Mouse (Mus musculus): ENCODE data around the gene Ces1a. TPM values are rescaled to one million over a fixed set of nuclear protein-coding genes. Genes with fewer than 3 reads are reported as not detected.

Gene Ces1a
- polyA plus RNA-seq, 1 experiment = 0.44 TPM

DNA sequence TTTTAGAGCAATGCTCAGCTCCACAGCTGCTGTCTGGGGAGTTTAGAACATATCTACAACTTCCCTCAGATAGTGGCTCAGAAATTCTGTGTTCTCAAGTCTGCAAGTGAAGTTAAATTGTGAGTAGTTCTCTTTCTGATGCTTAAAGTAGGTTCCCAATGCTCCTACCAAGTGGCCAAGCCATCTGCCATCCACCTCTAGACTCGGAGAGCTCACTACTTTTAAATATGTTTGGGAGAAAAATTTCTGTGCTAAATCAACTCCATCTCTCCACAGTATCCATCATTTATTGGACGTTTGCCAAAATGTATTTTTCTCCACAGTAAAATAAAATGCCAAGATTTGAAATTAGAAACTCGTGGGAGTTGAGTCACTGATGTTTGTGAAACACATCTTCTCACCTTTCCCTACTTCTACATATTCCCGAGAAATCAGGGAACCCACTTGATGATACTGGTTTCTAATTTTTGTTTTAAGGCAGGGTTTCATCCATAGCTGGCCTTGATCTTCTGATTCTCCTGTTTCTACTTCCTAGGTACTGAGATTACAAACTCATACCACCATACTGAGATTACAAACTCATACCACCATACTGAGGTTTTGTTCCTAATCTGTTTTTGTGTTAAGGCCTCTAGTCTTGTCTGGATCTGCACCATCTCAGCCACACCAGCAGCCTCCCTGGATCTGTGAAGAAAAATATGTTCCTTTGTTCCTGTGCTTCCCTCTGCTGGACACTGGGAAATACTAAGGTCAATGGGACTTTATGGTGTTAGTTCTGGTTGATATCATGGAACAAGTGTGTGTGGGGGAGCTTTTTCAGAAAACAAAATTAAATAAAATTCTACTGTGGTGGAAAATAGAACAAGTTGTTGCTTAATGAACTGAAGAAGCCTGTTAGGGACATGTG is 771 bp upstream of the Ces1a start:
- no peak overlapping the region for H3K4me3 ChIP-seq (ENCODE audit: insufficient read depth, low read length)
- TF ChIP-seq CTCF (IDR thresholded peaks at IDR 0.05; ENCODE audit: borderline replicate concordance, insufficient read depth, low read length) = no peak
- no peak for TF ChIP-seq POLR2A (IDR thresholded peaks at IDR 0.05; ENCODE audit: low read depth, low read length)
- H3K27ac ChIP-seq (ENCODE audit: insufficient read depth, low read length) = no peak overlapping the region
- H3K4me1 ChIP-seq (ENCODE audit: control insufficient read depth, insufficient read depth, low read length) = no peaks in the 10 kb centered on the region

DNA sequence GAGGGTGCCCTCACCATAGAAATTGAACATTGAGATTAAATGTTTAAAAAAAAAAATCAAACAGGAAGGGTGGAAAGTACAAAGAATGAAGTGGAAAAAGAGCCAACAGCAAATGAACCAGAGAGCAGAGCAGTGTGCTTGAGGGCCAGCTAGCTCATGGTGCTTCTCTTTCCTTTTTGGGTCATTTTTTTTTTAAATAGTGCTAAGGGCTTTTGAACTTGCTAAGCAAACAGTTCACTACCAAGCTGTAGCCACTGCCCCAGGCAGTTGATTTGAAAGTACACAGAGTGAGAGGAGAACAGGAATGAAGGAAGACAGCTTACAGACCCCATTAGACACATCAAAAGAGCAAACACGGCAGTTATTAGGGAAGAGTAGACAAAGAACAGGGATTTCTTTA is 4.9 kb downstream of the Ces1a start:
- Histone ChIP-seq H3K27ac (ENCODE audit: insufficient read depth, low read length) (no peak overlapping the region), H3K4me1 (ENCODE audit: control insufficient read depth, insufficient read depth, low read length) (no peaks in the 10 kb centered on the region; the same call in none of the 2 replicates), H3K4me3 (ENCODE audit: insufficient read depth, low read length) (no peak overlapping the region)
- TF ChIP-seq POLR2A (IDR thresholded peaks at IDR 0.05; ENCODE audit: low read depth, low read length) = no peak
- TF ChIP-seq CTCF (IDR thresholded peaks at IDR 0.05; ENCODE audit: borderline replicate concordance, insufficient read depth, low read length) = no peak

GRCm38 (mm10) chr8:93040776-93041567 is 7.0 kb downstream of the Ces1a start:
- H3K27ac ChIP-seq (ENCODE audit: insufficient read depth, low read length) = peak overlapping the region; percentile 82
- TF ChIP-seq CTCF (IDR thresholded peaks at IDR 0.05; ENCODE audit: borderline replicate concordance, insufficient read depth, low read length) (no peak), POLR2A (IDR thresholded peaks at IDR 0.05; ENCODE audit: low read depth, low read length) (no peak)
- H3K4me1 ChIP-seq (ENCODE audit: control insufficient read depth, insufficient read depth, low read length) = no peaks in the 10 kb centered on the region; the same call in none of the 2 replicates
- H3K4me3 ChIP-seq (ENCODE audit: insufficient read depth, low read length) = no peak overlapping the region

DNA sequence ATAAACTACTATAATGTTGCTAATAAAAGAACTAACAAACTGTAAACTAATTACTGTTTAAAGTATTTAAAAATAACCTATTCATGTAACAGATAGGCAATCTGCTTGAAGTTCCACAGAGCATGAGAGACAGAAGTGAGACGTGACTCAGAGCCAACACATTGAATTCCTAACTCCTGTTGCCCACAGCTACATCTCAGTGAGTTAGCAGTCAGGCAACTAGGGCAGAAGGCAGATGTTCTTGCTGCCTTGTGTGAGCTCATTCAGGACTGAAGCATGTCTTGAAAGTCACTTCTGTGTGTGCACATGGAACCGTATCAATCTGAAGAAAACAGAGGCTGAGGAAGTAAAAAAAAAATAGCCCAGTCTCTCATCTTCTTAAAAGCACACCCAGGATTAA is 7.7 kb downstream of the Ces1a start:
- H3K4me1 ChIP-seq (ENCODE audit: control insufficient read depth, insufficient read depth, low read length) = no peaks in the 10 kb centered on the region; the same call in none of the 2 replicates
- TF ChIP-seq CTCF (IDR thresholded peaks at IDR 0.05; ENCODE audit: borderline replicate concordance, insufficient read depth, low read length) (no peak), POLR2A (IDR thresholded peaks at IDR 0.05; ENCODE audit: low read depth, low read length) (no peak)
- H3K4me3 ChIP-seq (ENCODE audit: insufficient read depth, low read length) = no peak overlapping the region
- H3K27ac ChIP-seq (ENCODE audit: insufficient read depth, low read length) = peak overlapping the region; percentile 82

GRCm38 (mm10) chr8:93038831-93039230 is 9.2 kb downstream of the Ces1a start:
- TF ChIP-seq CTCF (IDR thresholded peaks at IDR 0.05; ENCODE audit: borderline replicate concordance, insufficient read depth, low read length) (no peak), POLR2A (IDR thresholded peaks at IDR 0.05; ENCODE audit: low read depth, low read length) (no peak)
- Histone ChIP-seq H3K27ac (ENCODE audit: insufficient read depth, low read length) (no peak overlapping the region), H3K4me1 (ENCODE audit: control insufficient read depth, insufficient read depth, low read length) (no peaks in the 10 kb centered on the region; the same call in none of the 2 replicates), H3K4me3 (ENCODE audit: insufficient read depth, low read length) (no peak overlapping the region)

DNA sequence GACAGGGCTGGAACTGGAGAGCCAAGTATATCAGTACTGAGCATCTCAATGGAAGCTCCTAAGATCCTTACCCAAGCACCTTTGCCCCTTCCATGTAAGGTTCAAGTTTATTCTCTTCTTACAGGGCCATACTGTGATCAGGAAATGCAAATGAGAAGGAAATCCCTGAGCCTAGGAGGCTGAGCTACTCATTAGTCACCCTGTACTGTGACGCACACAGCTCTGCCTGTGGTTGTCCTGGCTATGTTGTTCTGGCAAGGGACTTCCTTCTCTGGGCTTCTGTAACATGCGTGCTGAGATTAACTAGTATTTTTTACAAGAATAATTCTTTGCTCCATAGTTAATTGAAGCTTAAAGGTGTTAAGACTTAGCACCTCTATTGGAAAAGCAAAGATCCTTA is 17.3 kb downstream of the Ces1a start:
- Histone ChIP-seq H3K27ac (ENCODE audit: insufficient read depth, low read length) (no peak overlapping the region), H3K4me3 (ENCODE audit: insufficient read depth, low read length) (no peak overlapping the region), H3K4me1 (ENCODE audit: control insufficient read depth, insufficient read depth, low read length) (no peaks in the 10 kb centered on the region; the same call in 1 of the 2 replicates)
- TF ChIP-seq CTCF (IDR thresholded peaks at IDR 0.05; ENCODE audit: borderline replicate concordance, insufficient read depth, low read length) (no peak), POLR2A (IDR thresholded peaks at IDR 0.05; ENCODE audit: low read depth, low read length) (no peak)

DNA sequence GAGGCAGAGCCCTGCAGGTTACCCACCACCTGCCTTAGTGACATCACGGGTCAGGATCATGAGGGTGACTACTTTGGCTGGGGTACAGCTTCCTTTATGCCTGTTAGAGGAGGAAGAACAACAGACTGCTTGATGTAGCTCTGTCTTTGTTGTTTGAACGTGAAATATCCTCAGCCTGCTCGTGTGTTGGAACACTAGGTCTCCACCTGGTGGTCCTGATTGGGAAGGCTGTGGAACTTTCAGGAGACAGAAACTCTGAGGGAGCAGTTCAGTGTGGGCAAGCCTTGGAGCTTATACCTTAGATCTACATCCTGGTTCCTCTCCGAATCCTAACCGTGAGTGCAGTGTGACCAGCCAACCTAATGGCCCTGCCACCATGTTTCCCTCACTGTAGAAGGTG is 26.3 kb downstream of the Ces1a start:
- Histone ChIP-seq H3K4me3 (ENCODE audit: insufficient read depth, low read length) (no peak overlapping the region), H3K27ac (ENCODE audit: insufficient read depth, low read length) (no peak overlapping the region), H3K4me1 (ENCODE audit: control insufficient read depth, insufficient read depth, low read length) (no peaks in the 10 kb centered on the region)
- no peak for TF ChIP-seq CTCF (IDR thresholded peaks at IDR 0.05; ENCODE audit: borderline replicate concordance, insufficient read depth, low read length)
- no peak for TF ChIP-seq POLR2A (IDR thresholded peaks at IDR 0.05; ENCODE audit: low read depth, low read length)

DNA sequence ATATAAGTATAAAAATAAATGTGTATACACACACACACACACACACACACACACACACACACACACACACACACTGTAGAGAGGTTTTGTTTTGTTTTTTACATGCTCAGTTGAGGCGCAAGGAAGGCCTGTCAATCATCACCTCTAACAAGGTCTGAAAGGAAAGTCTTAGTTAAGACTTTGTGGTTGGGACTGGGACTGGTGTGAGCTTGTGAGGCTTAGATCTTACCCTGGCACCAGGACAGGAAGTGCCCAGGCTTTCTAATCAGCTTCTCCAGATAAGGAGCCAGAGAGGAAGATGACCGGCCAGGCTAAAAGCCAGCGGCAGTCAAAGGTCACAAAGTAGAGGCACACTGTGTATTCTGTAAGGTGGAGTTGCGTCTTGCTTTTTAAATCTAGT is 33.7 kb downstream of the Ces1a start:
- Histone ChIP-seq H3K4me1 (ENCODE audit: control insufficient read depth, insufficient read depth, low read length) (no peaks in the 10 kb centered on the region), H3K27ac (ENCODE audit: insufficient read depth, low read length) (no peak overlapping the region), H3K4me3 (ENCODE audit: insufficient read depth, low read length) (no peak overlapping the region)
- TF ChIP-seq CTCF (IDR thresholded peaks at IDR 0.05; ENCODE audit: borderline replicate concordance, insufficient read depth, low read length) (no peak), POLR2A (IDR thresholded peaks at IDR 0.05; ENCODE audit: low read depth, low read length) (no peak)

DNA sequence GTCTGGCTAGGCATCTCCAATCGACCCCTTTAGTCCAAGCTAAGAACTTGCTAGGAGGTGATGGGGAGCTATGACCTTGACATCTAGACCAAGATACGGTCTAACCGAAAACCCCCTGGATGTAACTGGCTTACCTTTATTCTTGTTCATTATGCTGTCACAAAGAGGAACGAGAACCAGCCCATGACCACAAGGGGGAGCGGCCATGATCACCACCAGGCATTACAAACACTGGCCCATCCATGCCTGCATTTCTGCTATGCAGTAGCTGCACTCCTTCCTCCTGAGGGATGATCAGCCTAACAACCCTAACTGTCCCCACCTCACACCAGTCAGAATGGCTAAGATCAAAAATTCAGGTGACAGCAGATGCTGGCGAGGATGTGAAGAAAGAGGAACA is 35.8 kb downstream of the Ces1a start:
- Histone ChIP-seq H3K27ac (ENCODE audit: insufficient read depth, low read length) (no peak overlapping the region), H3K4me1 (ENCODE audit: control insufficient read depth, insufficient read depth, low read length) (no peaks in the 10 kb centered on the region), H3K4me3 (ENCODE audit: insufficient read depth, low read length) (no peak overlapping the region)
- no peak for TF ChIP-seq POLR2A (IDR thresholded peaks at IDR 0.05; ENCODE audit: low read depth, low read length)
- peak; percentile 32; the same call in 1 of the 2 replicates for TF ChIP-seq CTCF (IDR thresholded peaks at IDR 0.05; ENCODE audit: borderline replicate concordance, insufficient read depth, low read length)
